In the genomic region with DNA sequence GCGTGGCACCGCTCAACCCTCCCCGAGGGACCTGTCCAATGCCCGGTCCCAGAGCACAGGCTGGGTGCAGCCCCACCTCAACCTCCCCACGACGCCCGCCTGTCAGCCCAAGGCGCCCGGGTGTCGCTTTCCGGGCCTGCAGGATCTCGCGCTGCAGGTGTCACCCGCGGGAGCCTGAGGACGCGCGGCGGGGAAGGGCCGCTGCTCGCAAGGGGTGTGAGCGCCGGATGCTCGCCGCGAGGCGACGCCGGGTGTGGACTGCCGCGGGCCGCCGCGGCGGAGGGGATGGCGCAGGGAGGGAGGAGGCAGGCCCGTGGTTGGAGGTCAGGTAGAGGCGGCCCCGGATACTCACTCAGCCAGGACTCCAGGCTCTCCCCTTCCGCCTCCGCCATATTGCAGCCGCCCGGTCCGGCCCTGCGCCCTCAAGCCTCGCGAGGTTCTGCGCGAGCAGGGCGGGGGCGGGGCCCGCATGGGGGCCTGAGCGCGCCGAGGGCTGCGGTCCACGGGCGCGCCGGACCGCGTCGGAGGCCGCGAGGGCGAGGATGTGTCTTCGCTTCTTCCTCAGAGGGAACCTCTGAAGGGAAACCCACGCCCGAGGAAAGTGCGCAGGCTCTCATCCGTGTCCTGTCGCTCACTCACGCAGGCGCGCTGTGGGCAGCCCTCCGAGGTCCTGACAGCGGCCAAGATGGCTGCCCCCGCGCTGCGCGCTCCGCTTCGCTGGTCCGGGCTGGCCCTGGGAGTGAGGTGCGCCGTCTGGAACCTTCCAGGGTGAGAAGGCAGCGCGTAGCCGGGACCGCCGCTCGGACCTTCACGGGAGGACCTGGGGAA, we compare ENCODE assay signal across 8 mouse cellular contexts. TPM values are rescaled to one million over a fixed set of nuclear protein-coding genes. Genes with fewer than 3 reads are reported as not detected.
A peak's percentile ranks its signal among the peaks of the same experiment; 100 is the strongest.
DNase-seq lines count a peak whose midpoint lies in the region; ATAC-seq and TF ChIP-seq lines count a peak whose summit lies in the region.

A gene (plus strand): TSS at position 450 of the 828 bp plus-strand sequence.
A gene (minus strand): TSS at position 576 of the 828 bp plus-strand sequence.

- no peaks in the 10 kb centered on the region for H3K9me3 ChIP-seq in erythroblast, embryonic 14.5 days (ENCODE audit: control insufficient read depth, low read length)
- no peaks in the 10 kb centered on the region for H3K9me3 ChIP-seq in heart, embryonic 12.5 days (replicated peaks)
- H3K9me3 ChIP-seq in kidney, postnatal 0 days (replicated peaks; ENCODE audit: low read length) = no peaks in the 10 kb centered on the region
- H3K9me3 ChIP-seq in liver, embryonic 11.5 days (ENCODE audit: control insufficient read depth, low read length) = no peaks in the 10 kb centered on the region
- no peaks in the 10 kb centered on the region for H3K9me3 ChIP-seq in stomach, embryonic 14.5 days (ENCODE audit: control insufficient read depth, low read depth, low read length)

- TF ChIP-seq POLR2A in brain, embryonic 14.5 days (IDR thresholded peaks at IDR 0.05; ENCODE audit: borderline replicate concordance, extremely low read depth, insufficient read depth, insufficient read length, poor library complexity, severe bottlenecking) = peak; percentile 88

- H3K36me3 ChIP-seq in C2C12 (ENCODE audit: control insufficient read depth, insufficient read depth) = peaks cover 46% of the 10 kb centered on the region
- peaks cover 74% of the 10 kb centered on the region for H3K36me3 ChIP-seq in erythroblast, embryonic 14.5 days (ENCODE audit: control insufficient read depth)
- peaks cover 54% of the 10 kb centered on the region for H3K36me3 ChIP-seq in heart, embryonic 12.5 days
- peaks cover 29% of the 10 kb centered on the region for H3K36me3 ChIP-seq in kidney, postnatal 0 days (ENCODE audit: insufficient read depth, low read length)
- H3K36me3 ChIP-seq in liver, embryonic 11.5 days (ENCODE audit: control insufficient read depth, insufficient read depth, low read length) = peaks cover 33% of the 10 kb centered on the region
- H3K36me3 ChIP-seq in stomach, embryonic 14.5 days (ENCODE audit: control insufficient read depth, insufficient read depth, low read length) = peaks cover 33% of the 10 kb centered on the region

- TF ChIP-seq CTCF in C2C12 (IDR thresholded peaks at IDR 0.05; ENCODE audit: control insufficient read depth, insufficient read depth, insufficient read length) = no peak
- TF ChIP-seq CTCF in brain, embryonic 14.5 days (IDR thresholded peaks at IDR 0.05; ENCODE audit: borderline replicate concordance, extremely low read depth, insufficient read depth, insufficient read length) = no peak
- TF ChIP-seq CTCF in kidney, postnatal 0 days (IDR thresholded peaks at IDR 0.05; ENCODE audit: low read depth) = no peak

- H3K27ac ChIP-seq in heart, embryonic 12.5 days (ENCODE audit: poor library complexity, severe bottlenecking) = peak within 1 kb of the TSS; percentile 84
- peak within 1 kb of the TSS; percentile 96 for H3K27ac ChIP-seq in kidney, postnatal 0 days
- peak within 1 kb of the TSS; percentile 85 for H3K27ac ChIP-seq in liver, embryonic 11.5 days (ENCODE audit: low read depth, low read length)
- peak within 1 kb of the TSS; percentile 91 for H3K27ac ChIP-seq in stomach, embryonic 14.5 days (ENCODE audit: low read length)

- peak within 1 kb of the TSS; percentile 94 for H3K4me2 ChIP-seq in heart, embryonic 12.5 days
- H3K4me2 ChIP-seq in kidney, postnatal 0 days (ENCODE audit: low read length) = peak within 1 kb of the TSS; percentile 96
- H3K4me2 ChIP-seq in liver, embryonic 11.5 days = peak within 1 kb of the TSS; percentile 95
- peak within 1 kb of the TSS; percentile 91 for H3K4me2 ChIP-seq in stomach, embryonic 14.5 days (replicated peaks; ENCODE audit: low read depth, low read length)

- peaks cover 55% of the 10 kb centered on the region for H3K4me1 ChIP-seq in erythroblast, embryonic 14.5 days (ENCODE audit: control insufficient read depth)
- H3K4me1 ChIP-seq in heart, embryonic 12.5 days (replicated peaks) = peaks cover 47% of the 10 kb centered on the region
- H3K4me1 ChIP-seq in kidney, postnatal 0 days (replicated peaks; ENCODE audit: insufficient read depth, low read length) = peaks cover 14% of the 10 kb centered on the region
- H3K4me1 ChIP-seq in liver, embryonic 11.5 days (replicated peaks; ENCODE audit: control insufficient read depth, insufficient read depth, low read length) = peaks cover 35% of the 10 kb centered on the region
- H3K4me1 ChIP-seq in stomach, embryonic 14.5 days (ENCODE audit: control insufficient read depth, insufficient read depth, low read length) = peaks cover 12% of the 10 kb centered on the region

- peaks cover 76% of the 10 kb centered on the region for H3K79me2 ChIP-seq in C2C12 (ENCODE audit: control insufficient read depth, insufficient read depth)

- H3K4me3 ChIP-seq in C2C12 (ENCODE audit: insufficient read depth, poor library complexity, severe bottlenecking) = peak within 1 kb of the TSS; percentile 99
- peak within 1 kb of the TSS; percentile 70 for H3K4me3 ChIP-seq in erythroblast, embryonic 14.5 days (replicated peaks)
- peak within 1 kb of the TSS; percentile 89 for H3K4me3 ChIP-seq in heart, embryonic 12.5 days
- peak within 1 kb of the TSS; percentile 98 for H3K4me3 ChIP-seq in kidney, postnatal 0 days (replicated peaks; ENCODE audit: low read depth, low read length)
- peak within 1 kb of the TSS; percentile 98 for H3K4me3 ChIP-seq in liver, embryonic 11.5 days (ENCODE audit: low read depth, low read length)
- H3K4me3 ChIP-seq in stomach, embryonic 14.5 days (ENCODE audit: low read depth, low read length) = peak within 1 kb of the TSS; percentile 99

- peak within 1 kb of the TSS; percentile 97 for H3ac ChIP-seq in C2C12 (ENCODE audit: control insufficient read depth, insufficient read length, low read depth)

- peak within 1 kb of the TSS; percentile 93 for H3K9ac ChIP-seq in heart, embryonic 12.5 days
- H3K9ac ChIP-seq in kidney, postnatal 0 days (ENCODE audit: low read depth, low read length) = peak within 1 kb of the TSS; percentile 97
- H3K9ac ChIP-seq in liver, embryonic 11.5 days (ENCODE audit: low read depth, low read length) = peak within 1 kb of the TSS; percentile 92
- H3K9ac ChIP-seq in stomach, embryonic 14.5 days (replicated peaks; ENCODE audit: low read depth, low read length) = peak within 1 kb of the TSS; percentile 94

- H3K27me3 ChIP-seq in C2C12 (ENCODE audit: control insufficient read depth, insufficient read depth, insufficient read length) = no peaks in the 10 kb centered on the region
- no peaks in the 10 kb centered on the region for H3K27me3 ChIP-seq in erythroblast, embryonic 14.5 days (ENCODE audit: control insufficient read depth)
- H3K27me3 ChIP-seq in heart, embryonic 12.5 days (replicated peaks) = no peaks in the 10 kb centered on the region
- no peaks in the 10 kb centered on the region for H3K27me3 ChIP-seq in kidney, postnatal 0 days (ENCODE audit: insufficient read depth, low read length)
- no peaks in the 10 kb centered on the region for H3K27me3 ChIP-seq in liver, embryonic 11.5 days (replicated peaks; ENCODE audit: control insufficient read depth, insufficient read depth, low read length)
- no peaks in the 10 kb centered on the region for H3K27me3 ChIP-seq in stomach, embryonic 14.5 days (ENCODE audit: control insufficient read depth, insufficient read depth, low read length)

- peak; percentile 96 for DNase-seq in brain, embryonic 14.5 days (ENCODE audit: low read depth)
- peak; percentile 95 for DNase-seq in kidney, postnatal 0 days (ENCODE audit: low spot score)
- DNase-seq in liver, embryonic 11.5 days (ENCODE audit: low spot score) = peak; percentile 88
- DNase-seq in naive thymus-derived CD4-positive, alpha-beta T cell, adult 2 months (ENCODE audit: low read depth) = peak; percentile 96

- ATAC-seq in heart, embryonic 12.5 days (ENCODE audit: insufficient number of reproducible peaks, low FRiP score) = peak; percentile 98
- peak; percentile 97 for ATAC-seq in kidney, postnatal 0 days (replicated peaks; ENCODE audit: low FRiP score, low read depth)
- peak; percentile 95 for ATAC-seq in liver, embryonic 11.5 days (replicated peaks; ENCODE audit: low FRiP score)
- peak; percentile 94 for ATAC-seq in stomach, embryonic 14.5 days (ENCODE audit: insufficient number of reproducible peaks, insufficient read depth, low FRiP score, low read depth)

- peaks cover 49% of the 10 kb centered on the region for H3K79me3 ChIP-seq in C2C12 (ENCODE audit: low read depth)

- under 1% methylated on average over 87 of the region's 93 CpGs for WGBS in heart, embryonic 12.5 days
- WGBS in kidney, postnatal 0 days = under 1% methylated on average over 82 of the region's 93 CpGs
- WGBS in liver, embryonic 11.5 days = under 1% methylated on average over 80 of the region's 93 CpGs
- WGBS in stomach, embryonic 14.5 days = under 1% methylated on average over 86 of the region's 93 CpGs

TF ChIP-seq in C2C12, 6 proteins besides CTCF, POLR2A, EP300 and RAD21:
- TF ChIP-seq MYOD1 (IDR thresholded peaks at IDR 0.05; ENCODE audit: control insufficient read depth, insufficient read length, low read depth) (no peak), MAX (IDR thresholded peaks at IDR 0.05) (peak; percentile 99), MYOG (IDR thresholded peaks at IDR 0.05; ENCODE audit: control insufficient read depth, extremely low read depth, insufficient read length) (no peak), USF1 (IDR thresholded peaks at IDR 0.05; ENCODE audit: low read depth) (no peak), FOSL1 (IDR thresholded peaks at IDR 0.05; ENCODE audit: insufficient read depth, low read length, poor library complexity, severe bottlenecking) (no peak), CEBPB (IDR thresholded peaks at IDR 0.05; ENCODE audit: low read depth) (no peak)
TF ChIP-seq in C2C12: peak in this region for 1.

RNA-seq across cellular contexts. Expression of the first gene that starts in this region (rescaled TPM):
- 79.7 TPM for polyA plus RNA-seq in C2C12 (2012; fragmentation: generic; extraction: Trizol)
- polyA plus RNA-seq in brain, embryonic 14.5 days (2012; rRNA removed) = 35.5 and 36.7 TPM in 2 replicates
- polyA plus RNA-seq in erythroblast, embryonic 14.5 days (2012) = 5.1 and 6.7 TPM in 2 replicates
- 90.4 and 95.4 TPM in 2 replicates for polyA plus RNA-seq in heart, embryonic 12.5 days (2016; fragmentation: Nextera tagmentation; extraction: Ambion mirVana)
- 92.9 and 93.7 TPM in 2 replicates for polyA plus RNA-seq in kidney, postnatal 0 days (2015; fragmentation: Nextera tagmentation; extraction: Ambion mirVana)
- 121 and 125 TPM in 2 replicates for polyA plus RNA-seq in liver, embryonic 11.5 days (2014; fragmentation: Nextera tagmentation; extraction: Ambion mirVana)
- 88.8 and 96.0 TPM in 2 replicates for polyA plus RNA-seq in stomach, embryonic 14.5 days (2014; fragmentation: Nextera tagmentation; extraction: Ambion mirVana)

RNA-seq across cellular contexts. Expression of the second gene that starts in this region (rescaled TPM):
- polyA plus RNA-seq in C2C12 (2012; fragmentation: generic; extraction: Trizol) = 16.0 TPM
- polyA plus RNA-seq in brain, embryonic 14.5 days (2012; rRNA removed) = 43.3 and 57.1 TPM in 2 replicates
- 0.78 and 0.93 TPM in 2 replicates for polyA plus RNA-seq in erythroblast, embryonic 14.5 days (2012)
- polyA plus RNA-seq in heart, embryonic 12.5 days (2016; fragmentation: Nextera tagmentation; extraction: Ambion mirVana) = 19.2 and 21.9 TPM in 2 replicates
- 10.8 and 11.1 TPM in 2 replicates for polyA plus RNA-seq in kidney, postnatal 0 days (2015; fragmentation: Nextera tagmentation; extraction: Ambion mirVana)
- 23.6 and 27.4 TPM in 2 replicates for polyA plus RNA-seq in liver, embryonic 11.5 days (2014; fragmentation: Nextera tagmentation; extraction: Ambion mirVana)
- polyA plus RNA-seq in stomach, embryonic 14.5 days (2014; fragmentation: Nextera tagmentation; extraction: Ambion mirVana) = 18.6 and 21.2 TPM in 2 replicates

Comparison
In these comparisons a context has a peak if more than half of its experiments do, and no peak if none do; other contexts are left out.
1. Peak in every context shown above with its lines: DNase-seq, ATAC-seq, H3K4me3 ChIP-seq and H3K27ac ChIP-seq.